Mouse (Mus musculus): ENCODE results near the gene Axl.

Axl gene

DNA sequence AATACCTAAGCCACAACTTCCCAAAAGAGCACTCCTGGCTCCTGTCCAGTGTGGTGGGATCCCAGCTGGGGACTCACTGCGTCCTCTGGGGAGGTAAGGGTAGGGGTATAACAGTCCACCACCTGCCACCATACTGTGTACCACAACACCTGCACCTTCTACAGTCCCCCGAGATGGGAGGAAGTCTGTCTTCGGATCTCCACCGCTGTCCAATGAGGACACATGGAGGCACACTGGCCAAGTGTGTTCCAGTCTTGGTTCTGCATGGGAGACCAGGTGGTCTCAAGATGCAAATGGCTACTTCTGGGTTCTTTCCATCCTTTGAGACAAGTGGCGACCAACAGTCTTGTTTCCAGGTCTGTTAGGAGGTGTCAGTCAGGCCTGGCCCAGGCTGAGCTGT, 77.3 kb downstream of the Axl start:
- DNase-seq (ENCODE audit: low read depth, low spot score) = no peak

- DNase-seq (ENCODE audit: low read depth, low spot score) = no peak
Measured at GRCm38 (mm10) chr7:25710519-25711130, 77.9 kb downstream of the Axl start.

DNA sequence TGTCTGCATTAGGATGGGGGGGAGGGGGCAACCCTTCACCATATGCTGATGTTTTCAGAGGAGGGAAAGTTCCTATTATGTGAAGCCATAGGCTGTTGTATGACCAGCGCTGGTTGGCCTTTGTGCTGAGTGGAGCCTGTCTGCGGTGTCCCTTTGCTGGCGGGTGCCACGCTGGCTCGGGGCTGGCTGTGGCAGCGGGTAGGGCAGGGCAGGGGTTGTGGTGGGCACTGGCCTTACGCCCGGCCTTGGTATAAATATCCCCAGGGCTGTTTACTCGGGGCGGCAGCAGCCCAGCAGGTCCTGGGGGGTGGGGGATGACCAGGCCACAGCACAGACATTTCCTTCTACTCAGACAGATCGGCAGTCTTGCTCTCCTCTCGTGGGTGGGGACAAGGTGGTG, 78.5 kb downstream of the Axl start:
- no peak for DNase-seq (ENCODE audit: low read depth, low spot score)

GRCm38 (mm10) chr7:25707581-25708292, 80.8 kb downstream of the Axl start:
- DNase-seq (ENCODE audit: low read depth, low spot score) = no peak
